Mouse (Mus musculus) T-cell, adult 2 months (primary cell): ENCODE measurements at regions not wholly inside any gene's neighbourhood (a gene's known extent, or its start where the extent isn't known, plus 50 kb on each side); places are given as distances from the start of the nearest gene placed in this dataset.

Source experiments
- DNase-seq: peaks from one replicate; pipeline ENCODE4 v3.0.0; 2022; ENCODE audit warnings: low spot score

- DNase-seq: no peak
Observed at GRCm38 (mm10) chr9:104496220-104496619, 50.9 kb upstream of the Cpne4 start.

GRCm38 (mm10) chr9:104490696-104491095 lies 56.4 kb upstream of the Cpne4 start:
- DNase-seq: no peak

GRCm38 (mm10) chr9:104489383-104489782 lies 57.7 kb upstream of the Cpne4 start:
- DNase-seq: no peak

GRCm38 (mm10) chr9:104482440-104482839 lies 64.6 kb upstream of the Cpne4 start:
- no peak for DNase-seq

- DNase-seq: no peak
Observed at GRCm38 (mm10) chr9:104480683-104481082, 66.4 kb upstream of the Cpne4 start.

GRCm38 (mm10) chr9:104474831-104475230 lies 72.3 kb upstream of the Cpne4 start:
- DNase-seq: no peak

GRCm38 (mm10) chr9:104467238-104467637 lies 79.8 kb upstream of the Cpne4 start:
- no peak for DNase-seq

- no peak for DNase-seq
Observed at GRCm38 (mm10) chr9:104463701-104464100, 83.4 kb upstream of the Cpne4 start.

GRCm38 (mm10) chr9:104460133-104460532 lies 87.0 kb upstream of the Cpne4 start:
- DNase-seq: no peak

- no peak for DNase-seq
Observed at GRCm38 (mm10) chr9:104457635-104458034, 89.5 kb upstream of the Cpne4 start.

GRCm38 (mm10) chr9:104448577-104449165 lies 98.4 kb upstream of the Cpne4 start:
- no peak for DNase-seq

GRCm38 (mm10) chr9:104444906-104445305 lies 102.2 kb upstream of the Cpne4 start:
- peak; percentile 17 for DNase-seq

GRCm38 (mm10) chr9:104443236-104443635 lies 103.8 kb upstream of the Cpne4 start:
- no peak for DNase-seq

- no peak for DNase-seq
Observed at GRCm38 (mm10) chr9:104413021-104413420, 75.5 kb upstream of the Acpp start.

GRCm38 (mm10) chr9:104410211-104410610 lies 72.7 kb upstream of the Acpp start:
- peak; percentile 13 for DNase-seq

- DNase-seq: no peak
Observed at GRCm38 (mm10) chr9:104409381-104409780, 71.8 kb upstream of the Acpp start.

GRCm38 (mm10) chr9:104408571-104409294 lies 71.2 kb upstream of the Acpp start:
- no peak for DNase-seq

- peak; percentile 5 for DNase-seq
Observed at GRCm38 (mm10) chr9:104407559-104408376, 70.2 kb upstream of the Acpp start.

GRCm38 (mm10) chr9:104407011-104407410 lies 69.5 kb upstream of the Acpp start:
- no peak for DNase-seq

- DNase-seq: no peak
Observed at GRCm38 (mm10) chr9:104406491-104406890, 68.9 kb upstream of the Acpp start.

GRCm38 (mm10) chr9:104403863-104404262 lies 66.3 kb upstream of the Acpp start:
- DNase-seq: no peak

- no peak for DNase-seq
Observed at GRCm38 (mm10) chr9:104401673-104402072, 64.1 kb upstream of the Acpp start.

- no peak for DNase-seq
Observed at GRCm38 (mm10) chr9:104399927-104400326, 62.4 kb upstream of the Acpp start.
